Mouse (Mus musculus): ENCODE measurements around the gene Col24a1.

Gene Col24a1

DNA sequence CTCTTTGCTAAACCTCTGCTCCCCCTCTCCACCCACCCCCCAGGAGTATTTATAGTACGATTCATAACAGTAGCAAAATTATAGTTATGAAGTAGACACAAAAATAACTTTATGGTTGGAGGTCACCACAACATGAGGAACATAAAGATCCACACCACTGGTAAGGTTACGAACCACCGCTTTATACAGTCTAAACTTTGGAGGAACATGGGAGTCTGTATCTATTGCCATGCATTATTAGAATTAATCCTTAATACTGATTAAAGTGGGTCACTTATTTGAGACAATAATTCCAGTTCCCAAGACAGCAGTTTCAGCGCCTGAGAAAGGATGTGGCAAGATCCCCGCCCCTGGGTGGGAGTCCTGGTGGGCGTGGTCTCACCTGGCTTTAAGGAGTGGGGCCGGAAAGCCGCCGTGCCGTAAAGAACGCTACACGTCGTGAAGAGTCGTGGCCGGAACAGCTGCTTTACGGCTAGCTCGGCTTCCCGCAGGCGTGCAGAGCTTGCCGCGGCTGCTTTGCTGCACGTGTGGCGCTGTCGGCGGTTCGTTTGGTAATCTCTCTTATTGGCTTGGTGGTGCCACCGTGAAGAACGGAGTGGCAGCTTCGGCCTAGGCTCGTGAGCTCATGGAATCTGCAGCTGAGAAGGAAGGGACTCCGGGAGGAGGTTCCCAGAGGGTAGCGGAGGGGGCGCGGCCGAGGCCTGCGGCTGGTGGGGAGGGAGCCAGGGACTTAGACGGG is 283.6 kb downstream of the Col24a1 start, which contains the start of gene Znhit6:
Gene Znhit6, plus strand, starts transcription at position 463 of the 739 bp plus-strand sequence.
- DNase-seq = peak; percentile 94

GRCm38 (mm10) chr3:145576482-145576822 is 284.2 kb downstream of the Col24a1 start:
- DNase-seq = no peak

- DNase-seq = peak; percentile 6
These were observed 284.6 kb downstream of the Col24a1 start for GRCm38 (mm10) chr3:145576876-145577275.

GRCm38 (mm10) chr3:145583043-145583442 is 290.8 kb downstream of the Col24a1 start:
- DNase-seq = no peak

- no peak for DNase-seq
These were observed 291.4 kb downstream of the Col24a1 start for GRCm38 (mm10) chr3:145583522-145584200.

GRCm38 (mm10) chr3:145590562-145590961 is 298.3 kb downstream of the Col24a1 start:
- DNase-seq = no peak

GRCm38 (mm10) chr3:145591841-145592542 is 299.7 kb downstream of the Col24a1 start:
- DNase-seq = no peak

- no peak for DNase-seq
These were observed 303.1 kb downstream of the Col24a1 start for GRCm38 (mm10) chr3:145595354-145595753.

GRCm38 (mm10) chr3:145599059-145599458 is 306.8 kb downstream of the Col24a1 start:
- DNase-seq = no peak

- DNase-seq = no peak
These were observed 308.5 kb downstream of the Col24a1 start for GRCm38 (mm10) chr3:145600801-145601200.

GRCm38 (mm10) chr3:145601345-145601744 is 309.1 kb downstream of the Col24a1 start:
- no peak for DNase-seq
